Mouse (Mus musculus) embryonic facial prominence, embryonic 15.5 days (tissue): ENCODE data around the gene Pcnx. TPM values are rescaled to one million over a fixed set of nuclear protein-coding genes. Genes with fewer than 3 reads are reported as not detected.

ENCODE experiments used
- ATAC-seq: fragments of 200-750 bp; cut with Nextera tagmentation; 2 replicates; pipeline ENCODE4 v1.8.0; 2017; ENCODE audit warnings: low read depth, moderate TSS enrichment; ENCODE audit not compliant: insufficient number of reproducible peaks, low FRiP score, low TSS enrichment
- H3K27ac ChIP-seq: fragments of 300-500 bp; sonication (generic); replicated peaks from 2 replicates; pipeline ENCODE4 v1.5.1; 2015; ENCODE audit warnings: mild to moderate bottlenecking, inconsistent platforms
- H3K27me3 ChIP-seq: fragments of 300-500 bp; sonication (generic); 2 replicates; pipeline ENCODE4 v1.6.1; 2015; ENCODE audit warnings: inconsistent platforms
- H3K36me3 ChIP-seq: fragments of 300-500 bp; sonication (generic); 2 replicates; pipeline ENCODE4 v1.6.1; 2015; ENCODE audit warnings: mild to moderate bottlenecking, inconsistent platforms
- H3K4me1 ChIP-seq: fragments of 300-500 bp; sonication (generic); 2 replicates; pipeline ENCODE4 v1.6.1; 2015; ENCODE audit warnings: inconsistent platforms
- H3K4me2 ChIP-seq: fragments of 300-500 bp; sonication (generic); replicated peaks from 2 replicates; pipeline ENCODE4 v1.6.1; 2015; ENCODE audit warnings: mild to moderate bottlenecking, inconsistent platforms
- H3K4me3 ChIP-seq: fragments of 300-500 bp; sonication (generic); replicated peaks from 2 replicates; pipeline ENCODE4 v1.5.1; 2015; ENCODE audit warnings: mild to moderate bottlenecking, inconsistent platforms
- H3K9ac ChIP-seq: fragments of 300-500 bp; sonication (generic); 2 replicates; pipeline ENCODE4 v1.6.1; 2015; ENCODE audit warnings: inconsistent platforms
- H3K9me3 ChIP-seq: fragments of 300-500 bp; sonication (generic); replicated peaks from 2 replicates; pipeline ENCODE4 v1.6.1; 2016; ENCODE audit warnings: inconsistent platforms
- WGBS: fragments of 180-500 bp; shearing (Covaris S2); methylation state at CpG from one replicate; pipeline ENCODE4 v1.1.7; 2015; 5-methylcytosine and 5-hydroxymethylcytosine counted together
- polyA plus RNA-seq: library from polyadenylated mRNA; unstranded; fragments of >200 nt; fragmentation: Nextera tagmentation; extraction: Ambion mirVana; gene quantifications from 2 replicates; pipeline ENCODE4 v1.2.1, GENCODE M21; 2015

Pcnx gene
- polyA plus RNA-seq, 1 experiment from 2014 or later: 11.0 TPM

DNA sequence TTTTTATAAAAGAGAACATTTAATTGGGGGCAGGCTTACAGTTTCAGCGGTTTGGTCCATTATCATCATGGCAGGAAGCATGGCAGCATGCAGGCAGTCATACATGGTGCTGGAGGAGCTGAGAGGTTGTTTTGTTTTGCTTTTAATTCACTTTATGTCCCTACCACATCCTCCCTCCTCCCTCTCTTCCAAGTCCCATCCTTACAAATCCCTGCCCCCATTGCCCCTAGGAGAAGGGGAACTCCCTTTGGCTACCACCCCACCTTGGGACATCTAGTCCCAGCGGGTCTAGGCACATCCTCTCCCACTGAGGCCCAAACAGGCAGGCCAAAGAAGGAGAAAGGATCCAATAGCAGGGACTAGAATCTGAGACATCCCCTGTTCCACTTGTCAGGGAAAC lies 44.6 kb downstream of the Pcnx start:
- Histone ChIP-seq H3K4me2 (no peak overlapping the region), H3K4me1 (peaks cover 3% of the 10 kb centered on the region; the same call in 1 of the 2 replicates), H3K36me3 (peaks cover 11% of the 10 kb centered on the region), H3K9me3 (no peaks in the 10 kb centered on the region), H3K27me3 (no peaks in the 10 kb centered on the region), H3K27ac (no peak overlapping the region), H3K4me3 (no peak overlapping the region), H3K9ac (no peak overlapping the region)
- 84% methylated on average over 2 of the region's 2 CpGs for WGBS
- ATAC-seq: no peak

DNA sequence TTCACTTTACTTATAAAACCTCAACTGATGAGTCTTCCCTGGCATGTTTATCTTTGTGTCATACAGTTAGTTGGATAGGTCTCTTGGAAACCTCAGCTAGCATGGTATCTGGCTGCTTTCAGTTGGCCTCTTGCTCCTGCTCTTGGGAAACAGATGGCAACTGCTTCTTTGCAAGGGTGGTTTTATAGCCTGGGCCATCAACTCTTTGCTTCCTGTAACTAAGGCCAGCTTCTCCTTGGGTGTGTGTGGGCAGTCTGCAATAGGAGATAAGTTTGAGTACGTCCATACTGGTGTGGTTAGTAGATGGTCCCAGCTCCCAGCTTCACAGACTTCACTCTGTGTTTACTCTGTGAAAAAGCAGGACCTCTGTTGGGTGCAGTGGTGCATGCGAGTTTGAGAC lies 46.0 kb downstream of the Pcnx start:
- Histone ChIP-seq H3K27me3 (no peaks in the 10 kb centered on the region), H3K9ac (no peak overlapping the region), H3K9me3 (no peaks in the 10 kb centered on the region), H3K27ac (no peak overlapping the region), H3K4me3 (no peak overlapping the region), H3K36me3 (peaks cover 11% of the 10 kb centered on the region), H3K4me1 (peaks cover 6% of the 10 kb centered on the region; the same call in 1 of the 2 replicates), H3K4me2 (no peak overlapping the region)
- no peak for ATAC-seq
- 91% methylated on average over 2 of the region's 2 CpGs for WGBS

DNA sequence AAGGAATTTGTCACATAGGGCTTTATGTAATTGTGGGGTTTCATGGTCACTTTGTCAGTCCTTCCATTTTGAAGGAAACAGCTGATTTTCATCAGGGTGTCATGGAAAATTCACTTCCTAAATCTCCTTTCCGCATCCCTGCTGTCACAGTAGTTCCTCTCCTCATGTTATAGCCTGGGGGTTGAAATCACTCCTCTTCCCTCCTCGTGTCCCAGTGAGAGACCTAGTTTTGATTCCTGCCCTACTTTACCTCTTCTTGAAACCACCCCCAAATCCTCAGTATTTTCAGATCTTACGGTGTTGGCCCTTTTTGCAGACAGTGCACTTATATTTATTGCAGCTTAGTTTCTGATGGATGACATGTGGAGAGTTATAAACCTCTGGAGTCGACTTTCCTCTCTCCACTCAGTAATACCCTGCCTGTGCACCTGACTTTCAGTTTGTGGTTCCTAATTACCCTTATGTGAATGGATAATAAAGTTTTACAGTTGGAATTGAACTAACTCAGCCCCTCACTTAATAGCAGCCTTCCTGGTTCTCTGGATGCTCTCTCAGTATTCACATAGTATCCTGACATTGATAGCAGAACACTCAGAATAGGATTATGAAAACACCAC lies 48.0 kb downstream of the Pcnx start:
- H3K4me1 ChIP-seq: peaks cover 14% of the 10 kb centered on the region
- no peak overlapping the region for H3K27ac ChIP-seq
- peaks cover 11% of the 10 kb centered on the region for H3K36me3 ChIP-seq
- 29% methylated on average over 4 of the region's 4 CpGs for WGBS
- H3K9ac ChIP-seq: no peak overlapping the region
- H3K4me2 ChIP-seq: no peak overlapping the region
- no peak for ATAC-seq
- no peaks in the 10 kb centered on the region for H3K27me3 ChIP-seq
- H3K9me3 ChIP-seq: no peaks in the 10 kb centered on the region
- no peak overlapping the region for H3K4me3 ChIP-seq

DNA sequence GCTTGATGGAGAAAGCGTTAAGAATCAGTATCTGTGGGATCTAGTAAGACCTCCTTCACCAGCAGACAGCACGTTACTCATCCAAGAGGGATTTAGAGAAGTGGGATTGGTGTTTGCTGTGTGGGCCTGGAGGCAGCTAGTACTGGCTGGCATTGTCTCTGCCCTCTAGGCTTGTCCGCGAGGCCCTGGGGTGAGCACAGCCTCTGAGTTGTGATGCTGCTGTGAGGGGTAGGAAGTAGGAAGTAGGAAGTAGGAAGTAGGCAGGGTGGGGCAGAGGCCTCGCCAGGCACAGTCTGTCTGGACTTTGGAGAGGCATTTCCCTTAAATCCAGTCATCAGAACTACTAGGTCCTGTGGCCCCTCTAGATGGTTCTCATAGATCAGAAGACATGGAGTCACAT lies 50.6 kb downstream of the Pcnx start:
- H3K4me1 ChIP-seq: peaks cover 14% of the 10 kb centered on the region
- WGBS: 72% methylated on average over 5 of the region's 5 CpGs
- ATAC-seq: no peak

DNA sequence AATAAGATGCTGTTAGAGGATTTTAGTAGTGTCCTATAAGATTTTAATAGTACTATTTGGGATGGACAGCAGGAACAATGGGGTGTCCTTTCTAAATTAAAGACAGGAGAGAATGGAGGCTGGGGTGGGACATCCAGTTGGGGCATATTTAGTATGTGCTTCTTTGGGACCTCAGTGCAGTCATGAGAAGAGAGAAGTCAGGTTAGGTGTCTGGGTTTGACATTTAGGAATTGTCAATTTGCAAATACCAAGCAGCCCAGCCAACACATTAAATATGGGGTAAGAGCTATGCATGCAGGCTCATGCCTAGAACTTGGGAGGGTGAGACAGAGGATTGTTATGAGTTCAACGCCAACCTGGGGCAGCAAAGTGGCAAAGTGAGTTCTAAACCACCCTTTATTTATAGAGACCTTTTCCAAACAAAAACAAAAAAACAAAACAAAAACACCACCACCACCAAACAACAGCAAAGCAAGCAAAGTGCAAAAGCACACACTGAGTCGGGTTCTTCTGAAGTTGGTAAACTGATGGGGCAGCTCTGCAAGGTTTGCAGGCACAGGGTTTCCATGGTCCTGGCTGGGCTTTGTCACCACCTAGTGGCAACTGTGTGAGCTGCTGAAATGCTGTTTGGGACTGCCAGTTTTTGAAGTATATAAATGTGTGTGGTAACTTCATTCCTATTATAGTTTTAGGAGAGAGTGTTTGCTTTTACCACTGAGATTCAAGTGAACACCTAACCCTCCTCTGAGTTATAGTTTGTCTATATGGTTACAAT lies 55.5 kb downstream of the Pcnx start:
- no peaks in the 10 kb centered on the region for H3K27me3 ChIP-seq
- H3K9me3 ChIP-seq: no peaks in the 10 kb centered on the region
- peaks cover 40% of the 10 kb centered on the region for H3K36me3 ChIP-seq
- H3K4me1 ChIP-seq: peaks cover 17% of the 10 kb centered on the region
- no peak overlapping the region for H3K27ac ChIP-seq
- no peak for ATAC-seq
- H3K4me3 ChIP-seq: no peak overlapping the region
- no peak overlapping the region for H3K4me2 ChIP-seq
- no peak overlapping the region for H3K9ac ChIP-seq
- WGBS: 53% methylated on average over 2 of the region's 2 CpGs

More for the DNA sequence above, 50.6 kb downstream of the Pcnx start:
- Histone ChIP-seq H3K4me3 (no peak overlapping the region), H3K4me2 (no peak overlapping the region), H3K27ac (no peak overlapping the region), H3K27me3 (no peaks in the 10 kb centered on the region), H3K9me3 (no peaks in the 10 kb centered on the region), H3K9ac (no peak overlapping the region), H3K36me3 (peaks cover 23% of the 10 kb centered on the region)

DNA sequence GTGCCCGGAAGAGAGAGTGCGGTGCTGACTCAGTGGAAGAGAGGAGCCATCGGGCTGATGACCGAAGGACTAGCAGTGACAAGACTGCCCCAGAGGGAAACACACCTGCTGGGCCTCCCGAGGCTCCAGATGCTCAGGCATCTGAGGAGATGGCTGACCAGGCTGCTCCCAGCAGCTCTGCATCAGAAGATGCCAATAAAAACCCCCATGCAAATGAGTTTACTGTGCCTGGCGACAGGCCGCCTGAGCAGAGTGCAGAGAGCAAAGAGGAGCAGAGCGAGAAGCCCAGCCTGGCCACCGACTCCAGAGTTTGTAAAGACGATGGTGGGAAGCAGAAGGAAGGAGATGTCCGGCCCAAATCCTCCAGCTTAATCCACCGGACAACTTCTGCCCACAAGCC lies 58.5 kb downstream of the Pcnx start:
- no peak overlapping the region for H3K4me2 ChIP-seq
- H3K9ac ChIP-seq: no peak overlapping the region
- peaks cover 37% of the 10 kb centered on the region for H3K36me3 ChIP-seq
- H3K4me3 ChIP-seq: no peak overlapping the region
- H3K27ac ChIP-seq: no peak overlapping the region
- no peaks in the 10 kb centered on the region for H3K9me3 ChIP-seq
- no peak for ATAC-seq
- WGBS: 88% methylated on average over 12 of the region's 12 CpGs
- no peaks in the 10 kb centered on the region for H3K27me3 ChIP-seq
- 0 out of 2 replicates have a peak, but pooled peaks cover 4% of the 10 kb centered on the region for H3K4me1 ChIP-seq

DNA sequence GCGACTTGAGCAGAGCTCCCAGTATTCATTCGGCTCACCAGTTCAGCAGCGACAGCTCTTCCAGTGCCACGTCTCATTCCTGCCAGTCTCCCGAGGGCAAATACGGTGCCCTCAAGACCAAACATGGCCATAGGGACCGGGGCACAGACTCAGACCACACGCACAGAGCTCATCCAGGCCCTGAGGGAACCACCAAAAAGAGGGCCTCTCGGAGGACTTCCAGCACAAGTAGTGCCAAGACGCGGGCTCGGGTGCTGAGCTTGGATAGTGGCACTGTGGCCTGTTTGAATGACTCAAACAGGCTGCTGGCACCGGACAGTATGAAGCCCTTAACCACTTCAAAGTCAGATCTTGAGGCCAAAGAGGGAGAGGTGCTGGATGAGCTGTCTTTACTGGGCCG lies 59.1 kb downstream of the Pcnx start:
- 0 out of 2 replicates have a peak, but pooled peaks cover 4% of the 10 kb centered on the region for H3K4me1 ChIP-seq

DNA sequence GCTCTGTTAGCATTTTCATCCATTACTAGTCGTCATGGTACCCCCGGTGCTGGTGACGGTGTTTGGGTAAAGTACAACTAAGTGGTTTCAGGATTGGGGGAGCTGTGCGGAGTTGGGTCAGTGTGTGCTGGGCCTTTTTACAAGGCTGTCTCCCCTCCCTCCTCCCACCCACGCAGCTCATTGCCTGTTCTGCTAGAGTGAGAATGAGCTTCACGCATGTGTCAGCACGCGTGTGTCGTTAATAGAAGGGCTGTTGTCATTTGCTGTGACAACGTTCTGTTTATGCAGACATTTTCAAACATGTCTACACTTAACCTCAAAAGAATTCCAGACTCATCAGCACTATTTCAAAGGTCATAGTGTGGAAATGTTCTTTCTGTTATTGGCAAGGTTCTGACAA lies 60.2 kb downstream of the Pcnx start:
- WGBS: 70% methylated on average over 10 of the region's 10 CpGs
- Histone ChIP-seq H3K36me3 (peaks cover 28% of the 10 kb centered on the region), H3K9ac (no peak overlapping the region), H3K4me2 (no peak overlapping the region), H3K27me3 (no peaks in the 10 kb centered on the region), H3K4me3 (no peak overlapping the region), H3K9me3 (no peaks in the 10 kb centered on the region), H3K27ac (no peak overlapping the region), H3K4me1 (0 out of 2 replicates have a peak, but pooled peaks cover 4% of the 10 kb centered on the region)
- ATAC-seq: no peak

More for the DNA sequence above, 59.1 kb downstream of the Pcnx start:
- no peaks in the 10 kb centered on the region for H3K27me3 ChIP-seq
- H3K9me3 ChIP-seq: no peaks in the 10 kb centered on the region
- H3K9ac ChIP-seq: no peak overlapping the region
- no peak overlapping the region for H3K27ac ChIP-seq
- H3K4me3 ChIP-seq: no peak overlapping the region
- 88% methylated on average over 14 of the region's 14 CpGs for WGBS
- peaks cover 33% of the 10 kb centered on the region for H3K36me3 ChIP-seq
- no peak overlapping the region for H3K4me2 ChIP-seq
- no peak for ATAC-seq

DNA sequence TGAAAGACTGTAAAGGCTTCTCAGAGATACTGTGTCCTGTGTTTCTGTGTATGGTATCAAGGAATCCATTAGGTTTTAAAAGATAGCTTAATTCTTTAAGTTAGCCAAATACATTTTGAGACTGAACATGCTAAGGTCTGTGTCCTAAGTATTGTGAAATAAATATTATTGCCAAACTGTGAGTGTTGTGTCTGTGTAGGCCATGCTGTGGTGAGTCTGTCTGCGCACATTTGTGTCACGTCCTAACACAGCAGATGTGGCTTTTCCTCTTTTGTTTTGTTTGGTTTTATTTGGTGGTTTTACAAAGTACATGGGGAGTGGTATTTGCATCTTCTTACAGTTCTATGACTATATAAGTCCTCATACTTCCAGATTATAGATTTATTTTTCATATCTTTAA lies 60.8 kb downstream of the Pcnx start:
- ATAC-seq: no peak
- WGBS: 88% methylated on average over 2 of the region's 2 CpGs

DNA sequence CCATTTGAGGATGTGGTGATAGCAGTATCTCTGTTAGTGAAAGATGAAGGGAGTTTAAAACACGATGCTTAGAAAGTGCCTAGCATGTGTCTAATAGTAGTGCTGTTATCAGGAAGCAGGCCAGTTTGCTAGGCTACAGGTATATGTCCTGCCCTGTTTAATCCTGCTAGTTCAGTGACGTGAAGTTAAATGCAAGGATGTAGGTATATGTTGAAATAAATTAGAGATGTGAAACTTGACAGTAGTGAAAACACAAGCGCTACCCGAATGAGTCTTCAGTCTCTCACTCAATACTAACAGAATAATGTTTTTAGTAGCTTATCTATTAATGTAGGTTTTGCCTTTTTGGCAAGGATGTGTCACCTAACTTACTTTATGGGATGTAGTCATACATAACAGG lies 62.0 kb downstream of the Pcnx start:
- Histone ChIP-seq H3K4me3 (no peak overlapping the region), H3K9me3 (no peaks in the 10 kb centered on the region), H3K4me2 (no peak overlapping the region), H3K27ac (no peak overlapping the region), H3K4me1 (peaks cover 6% of the 10 kb centered on the region; the same call in 1 of the 2 replicates), H3K9ac (no peak overlapping the region), H3K36me3 (peaks cover 28% of the 10 kb centered on the region), H3K27me3 (no peaks in the 10 kb centered on the region)
- WGBS: 93% methylated on average over 4 of the region's 4 CpGs
- ATAC-seq: no peak

More for the DNA sequence above, 60.8 kb downstream of the Pcnx start:
- Histone ChIP-seq H3K4me2 (no peak overlapping the region), H3K9ac (no peak overlapping the region), H3K27me3 (no peaks in the 10 kb centered on the region), H3K36me3 (peaks cover 28% of the 10 kb centered on the region), H3K4me3 (no peak overlapping the region), H3K4me1 (0 out of 2 replicates have a peak, but pooled peaks cover 4% of the 10 kb centered on the region), H3K9me3 (no peaks in the 10 kb centered on the region), H3K27ac (no peak overlapping the region)

DNA sequence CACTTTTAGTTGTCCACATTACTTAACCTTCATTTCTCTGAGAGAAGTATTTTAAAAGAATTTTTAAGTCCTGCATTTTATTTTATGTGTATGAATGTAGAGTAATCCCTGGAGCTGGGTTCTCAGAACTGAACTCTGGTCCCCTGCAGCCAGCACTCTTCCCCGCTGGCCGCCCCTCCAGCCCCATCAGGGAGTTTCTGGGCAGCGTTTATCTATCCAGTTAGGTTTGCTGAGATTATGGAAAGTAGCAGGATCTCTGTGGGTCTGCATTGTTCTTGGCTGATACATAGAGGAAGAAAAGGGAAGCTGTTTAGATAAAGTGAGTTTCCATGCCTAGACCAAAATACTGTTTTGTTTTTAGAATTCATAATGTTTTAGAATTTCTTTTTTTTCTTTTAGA lies 63.0 kb downstream of the Pcnx start:
- peaks cover 21% of the 10 kb centered on the region for H3K36me3 ChIP-seq
- ATAC-seq: no peak
- H3K4me1 ChIP-seq: peaks cover 16% of the 10 kb centered on the region
- no peak overlapping the region for H3K4me3 ChIP-seq
- WGBS: 74% methylated on average over 3 of the region's 3 CpGs
- no peak overlapping the region for H3K9ac ChIP-seq
- H3K27me3 ChIP-seq: no peaks in the 10 kb centered on the region
- H3K9me3 ChIP-seq: no peaks in the 10 kb centered on the region
- no peak overlapping the region for H3K4me2 ChIP-seq
- no peak overlapping the region for H3K27ac ChIP-seq
